Mouse (Mus musculus): ENCODE measurements around the gene Cbfa2t3. TPM values are rescaled to one million over a fixed set of nuclear protein-coding genes. Genes with fewer than 3 reads are reported as not detected.

Gene Cbfa2t3
- total RNA-seq, 2 experiments from 2014 or later, result 1.5 to 16.8 TPM

GRCm38 (mm10) chr8:122670718-122671117 is 28.2 kb downstream of the Cbfa2t3 start:
- ATAC-seq (replicated peaks; ENCODE audit: low FRiP score, poor library complexity, severe bottlenecking), result no peak

- ATAC-seq (replicated peaks; ENCODE audit: low FRiP score, poor library complexity, severe bottlenecking), result no peak
Observed at GRCm38 (mm10) chr8:122670001-122670400, 28.9 kb downstream of the Cbfa2t3 start.

- no peak for ATAC-seq (replicated peaks; ENCODE audit: low FRiP score, poor library complexity, severe bottlenecking)
Observed at GRCm38 (mm10) chr8:122669370-122669769, 29.5 kb downstream of the Cbfa2t3 start.

DNA sequence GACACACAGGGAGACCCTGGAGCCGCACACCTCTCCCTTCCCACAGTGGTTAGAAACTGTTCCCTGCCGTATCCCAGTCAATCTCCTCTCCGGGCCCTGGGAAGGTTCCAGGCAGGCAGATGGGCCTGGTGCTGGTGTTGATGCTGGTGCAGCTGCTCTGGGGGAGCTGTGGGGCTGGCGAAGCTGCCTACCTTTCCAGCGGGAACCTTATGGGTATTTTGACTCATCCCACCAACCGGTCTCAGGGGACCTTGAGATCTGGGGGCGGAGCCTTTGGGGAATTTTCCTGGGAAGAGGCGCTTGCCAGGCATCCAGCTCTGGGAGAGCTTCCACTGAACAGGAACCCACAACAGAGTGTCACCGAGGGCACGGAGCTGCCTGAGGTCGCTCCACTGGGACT is 31.1 kb downstream of the Cbfa2t3 start:
- ATAC-seq (replicated peaks; ENCODE audit: low FRiP score, poor library complexity, severe bottlenecking), result no peak

DNA sequence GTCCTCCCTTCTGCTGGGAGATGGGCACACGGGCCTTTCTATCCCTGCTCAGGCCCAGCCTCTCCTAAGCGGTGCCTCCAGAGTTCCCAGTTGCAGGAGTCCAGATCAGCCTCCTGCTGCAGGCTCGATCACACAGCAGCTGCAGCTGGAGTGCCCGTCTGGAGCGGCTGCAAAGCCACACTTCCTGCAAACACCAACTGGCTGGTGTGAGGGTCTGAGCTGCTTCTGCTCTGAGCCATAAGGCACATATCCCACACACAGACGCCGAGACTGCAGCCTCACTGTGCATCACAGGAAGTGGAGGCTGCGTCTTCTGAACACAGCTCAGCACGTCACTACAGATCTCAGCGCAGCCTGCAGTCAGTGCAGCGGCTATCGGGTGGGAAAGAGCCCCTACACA is 32.1 kb downstream of the Cbfa2t3 start:
- ATAC-seq (replicated peaks; ENCODE audit: low FRiP score, poor library complexity, severe bottlenecking), result peak; percentile 32

DNA sequence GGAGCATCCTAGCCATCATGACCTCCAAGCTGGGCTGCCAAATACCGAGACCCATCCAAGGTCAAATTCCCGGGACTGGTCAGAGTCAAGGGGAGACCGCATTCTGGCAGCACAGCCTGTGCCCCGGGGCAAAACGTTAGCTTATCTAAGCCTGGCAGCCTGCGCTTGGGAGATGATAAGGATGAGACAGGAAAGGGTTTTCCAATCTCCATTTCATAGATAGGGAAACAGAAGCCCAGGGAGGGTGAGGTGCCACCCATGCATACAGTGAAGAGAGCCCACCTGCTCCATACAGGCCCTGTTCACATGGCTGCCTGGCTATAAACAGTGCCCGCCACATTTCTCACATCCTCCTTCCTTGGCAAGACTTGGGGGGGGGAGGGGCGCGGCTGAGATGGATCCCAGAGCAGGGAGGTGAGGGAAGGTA is 32.6 kb downstream of the Cbfa2t3 start:
- peak; percentile 80 for ATAC-seq (replicated peaks; ENCODE audit: low FRiP score, poor library complexity, severe bottlenecking)

DNA sequence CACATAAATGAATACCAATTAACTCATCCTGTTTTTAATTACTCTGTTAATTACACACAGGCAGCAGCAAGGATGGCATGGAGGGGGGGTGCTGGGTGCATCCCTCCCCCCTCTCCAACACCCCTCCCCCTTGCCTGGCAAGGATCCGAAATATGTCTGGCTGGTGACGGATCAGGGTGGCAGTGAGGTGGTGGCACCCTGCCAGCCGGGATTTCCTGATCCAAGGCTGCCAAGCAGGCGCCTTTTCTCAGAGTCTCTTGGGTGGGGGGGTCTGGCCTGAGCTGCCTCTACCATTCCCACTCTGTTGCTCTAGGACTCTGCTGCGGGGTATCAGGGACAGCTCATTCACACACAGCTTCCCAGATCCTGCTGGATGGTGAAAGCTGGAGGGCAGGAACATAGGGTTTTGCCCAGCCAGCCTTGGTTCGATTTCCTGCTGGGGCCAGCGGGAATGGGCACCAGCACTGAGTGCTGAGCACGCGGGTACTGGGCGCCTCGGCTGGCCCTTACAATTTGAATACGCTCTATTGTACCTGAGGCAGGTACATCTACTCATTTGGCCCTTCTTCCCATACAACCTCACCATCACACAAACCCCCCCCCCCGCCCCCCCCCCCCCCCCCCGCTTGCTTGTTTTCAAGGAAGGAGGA is 33.1 kb downstream of the Cbfa2t3 start:
- no peak for ATAC-seq (replicated peaks; ENCODE audit: low FRiP score, poor library complexity, severe bottlenecking)

- no peak for ATAC-seq (replicated peaks; ENCODE audit: low FRiP score, poor library complexity, severe bottlenecking)
Observed at GRCm38 (mm10) chr8:122665221-122665620, 33.7 kb downstream of the Cbfa2t3 start.

- no peak for ATAC-seq (replicated peaks; ENCODE audit: low FRiP score, poor library complexity, severe bottlenecking)
Observed at GRCm38 (mm10) chr8:122663670-122664069, 35.2 kb downstream of the Cbfa2t3 start.

- ATAC-seq (replicated peaks; ENCODE audit: low FRiP score, poor library complexity, severe bottlenecking), result no peak
Observed at GRCm38 (mm10) chr8:122663106-122663505, 35.8 kb downstream of the Cbfa2t3 start.

DNA sequence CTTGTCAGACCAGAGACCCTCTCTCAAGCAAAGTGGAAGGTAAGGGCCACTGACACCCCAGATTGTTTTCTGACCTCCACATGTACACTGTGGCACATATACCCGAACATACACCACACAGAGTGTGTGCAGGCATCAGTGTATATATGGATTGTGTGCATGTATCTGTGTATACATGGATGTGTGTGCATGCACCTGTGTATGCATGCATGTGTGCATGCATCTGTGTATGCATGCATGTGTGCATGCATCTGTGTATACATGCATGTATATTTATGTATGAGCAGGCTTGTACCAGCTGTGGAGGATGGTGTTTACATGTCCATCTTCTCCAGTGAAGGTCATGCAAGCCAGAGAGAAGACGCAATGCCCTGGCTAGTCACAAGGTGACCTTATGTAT is 37.0 kb downstream of the Cbfa2t3 start:
- ATAC-seq (replicated peaks; ENCODE audit: low FRiP score, poor library complexity, severe bottlenecking), result no peak

- ATAC-seq (replicated peaks; ENCODE audit: low FRiP score, poor library complexity, severe bottlenecking), result no peak
Observed at GRCm38 (mm10) chr8:122661138-122661537, 37.8 kb downstream of the Cbfa2t3 start.

- 0 out of 2 replicates have a peak, but pooled peaks have one; percentile 33 for ATAC-seq (replicated peaks; ENCODE audit: low FRiP score, poor library complexity, severe bottlenecking)
Observed at GRCm38 (mm10) chr8:122660022-122660421, 38.9 kb downstream of the Cbfa2t3 start.

- ATAC-seq (replicated peaks; ENCODE audit: low FRiP score, poor library complexity, severe bottlenecking), result no peak
Observed at GRCm38 (mm10) chr8:122658807-122659160, 40.1 kb downstream of the Cbfa2t3 start.

- no peak for ATAC-seq (replicated peaks; ENCODE audit: low FRiP score, poor library complexity, severe bottlenecking)
Observed at GRCm38 (mm10) chr8:122658149-122658806, 40.6 kb downstream of the Cbfa2t3 start.

DNA sequence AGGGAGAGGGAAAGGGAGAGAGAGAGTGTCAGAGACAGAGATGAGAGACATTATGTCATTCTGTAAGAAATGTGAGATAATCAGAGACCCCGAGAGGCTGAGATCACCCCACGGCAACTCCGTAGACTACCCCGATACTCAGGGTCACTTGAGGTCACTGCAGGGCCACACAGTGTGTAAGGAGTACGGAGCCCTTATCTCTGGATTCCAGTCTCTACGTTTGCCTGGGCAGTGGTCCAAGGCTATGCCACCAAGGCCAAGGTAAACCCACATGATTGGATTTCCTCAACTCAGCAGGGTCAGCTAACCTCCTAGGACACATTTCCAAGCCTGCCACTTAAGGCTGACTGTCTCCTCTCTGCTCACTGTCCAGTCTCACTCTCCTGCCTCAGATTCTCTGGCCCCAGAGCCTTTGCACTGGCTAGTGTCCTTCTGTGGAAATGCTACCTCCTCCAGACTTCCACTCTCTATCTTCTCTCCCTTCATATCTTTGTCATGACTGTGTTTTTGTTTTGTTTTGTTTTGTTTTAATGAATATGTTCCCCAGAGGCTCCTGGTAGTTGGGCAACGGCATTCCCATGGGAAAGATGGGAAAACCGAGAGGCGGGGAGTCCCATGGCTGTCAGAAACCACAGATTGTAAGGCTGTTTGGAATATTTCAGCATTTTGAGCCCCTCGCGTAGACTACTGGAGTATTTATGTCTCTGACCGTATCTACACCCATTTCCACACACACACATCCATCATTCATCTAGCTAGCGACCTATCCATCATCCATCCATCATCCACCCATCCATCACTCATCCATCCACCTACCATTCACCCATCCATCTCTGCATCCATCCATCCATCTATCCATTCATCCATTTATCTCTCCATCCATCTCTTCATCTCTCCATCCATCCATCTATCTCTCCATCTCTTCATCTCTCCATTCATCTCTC is 42.6 kb downstream of the Cbfa2t3 start:
- ATAC-seq (replicated peaks; ENCODE audit: low FRiP score, poor library complexity, severe bottlenecking), result peak; percentile 79

DNA sequence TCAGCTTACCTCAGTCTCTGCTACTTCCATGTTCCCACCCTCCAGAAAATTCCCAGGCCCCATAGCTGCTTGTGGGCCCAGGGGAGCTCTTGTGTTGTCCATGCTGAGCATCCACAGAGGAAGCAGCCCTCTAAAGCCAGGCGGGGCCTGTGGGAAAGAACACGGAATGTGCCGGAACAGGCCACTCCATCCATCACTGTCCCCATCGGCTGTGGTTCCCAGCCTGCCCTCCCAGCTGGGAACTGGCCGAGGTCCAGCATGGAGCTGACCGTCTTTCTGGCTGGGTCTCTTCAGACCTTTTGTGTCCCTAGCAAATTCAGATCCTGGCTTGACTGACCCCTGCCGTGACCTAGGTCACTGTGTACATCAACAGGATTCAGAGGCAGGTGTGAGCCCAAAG is 44.1 kb downstream of the Cbfa2t3 start:
- ATAC-seq (replicated peaks; ENCODE audit: low FRiP score, poor library complexity, severe bottlenecking), result no peak

DNA sequence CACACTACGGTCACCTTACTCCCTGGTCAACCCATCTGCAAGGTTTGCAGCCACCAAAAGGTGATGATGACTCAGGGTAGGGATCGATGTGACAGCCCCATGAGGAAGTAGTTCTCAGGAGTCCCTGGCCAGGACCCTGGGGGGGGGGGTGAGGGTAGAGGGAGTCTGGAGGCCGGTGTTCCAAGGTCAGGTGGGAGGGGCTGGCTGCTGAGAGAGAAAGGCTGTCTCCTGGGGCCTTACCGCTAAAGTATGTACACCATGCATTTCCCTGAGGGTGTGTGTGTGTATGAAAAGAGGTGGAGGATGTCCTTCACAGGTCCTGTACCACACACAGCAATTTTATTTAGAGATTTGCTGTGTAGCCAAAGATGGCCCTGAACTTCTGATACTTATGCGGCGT is 46.3 kb downstream of the Cbfa2t3 start:
- no peak for ATAC-seq (replicated peaks; ENCODE audit: low FRiP score, poor library complexity, severe bottlenecking)

DNA sequence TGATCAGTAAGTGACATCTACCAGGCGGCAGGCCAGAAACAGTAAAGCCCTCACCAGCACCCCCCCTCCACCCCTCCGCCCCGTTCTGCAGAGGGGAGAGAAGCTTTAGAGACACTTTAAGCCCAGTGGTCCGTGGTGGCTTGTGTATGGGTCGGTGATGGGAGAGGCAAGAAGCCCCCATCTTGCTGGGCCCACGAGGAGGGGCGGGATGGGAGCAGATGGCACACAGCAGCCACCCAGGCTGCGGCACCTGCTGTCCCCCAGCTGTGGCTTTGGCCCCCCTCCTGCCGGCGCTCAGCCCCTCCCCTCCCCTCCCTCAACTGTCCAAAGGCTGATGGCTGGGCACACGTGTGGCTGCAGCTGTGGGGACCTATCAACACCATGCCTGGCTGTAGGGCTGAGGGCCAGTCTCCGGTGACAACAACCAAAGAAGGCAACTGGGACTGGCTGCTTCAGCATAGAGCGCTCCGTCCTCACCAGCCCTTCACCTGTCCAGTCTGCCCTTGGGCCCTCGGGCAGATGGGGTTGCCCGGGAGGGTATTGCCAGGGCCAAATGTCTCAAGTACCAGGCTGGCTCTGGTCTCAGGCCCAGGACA is 47.5 kb downstream of the Cbfa2t3 start:
- ATAC-seq (replicated peaks; ENCODE audit: low FRiP score, poor library complexity, severe bottlenecking), result no peak

Measured in erythroid progenitor cell, adult 5-6 weeks (primary cell).